Comparison of ENCODE assay signal across 11 mouse cellular contexts in genomic region chr12:31268315-31268714, GRCm38 (mm10). TPM values are rescaled to one million over a fixed set of nuclear protein-coding genes. Genes with fewer than 3 reads are reported as not detected.
DNase-seq lines count a peak whose midpoint lies in the region; ATAC-seq lines count a peak whose summit lies in the region.
"Had no signal": no experiment of that assay in that cellular context is flagged by ENCODE, and none has a peak within 500 bp of the region (broad histone marks: within the 10 kb centered on the region; RNA-seq: fewer than 3 reads in every experiment).

No protein-coding gene starts in this region.

- H3K9me3 ChIP-seq in hindbrain, embryonic 13.5 days: no peaks in the 10 kb centered on the region
- no peaks in the 10 kb centered on the region for H3K9me3 ChIP-seq in hindbrain, embryonic 12.5 days (replicated peaks)
- H3K9me3 ChIP-seq in midbrain, embryonic 11.5 days (ENCODE audit: control insufficient read depth, low read length): no peaks in the 10 kb centered on the region
- no peaks in the 10 kb centered on the region for H3K9me3 ChIP-seq in midbrain, embryonic 14.5 days (ENCODE audit: control insufficient read depth, low read length)
- no peaks in the 10 kb centered on the region for H3K9me3 ChIP-seq in intestine, embryonic 14.5 days (ENCODE audit: control insufficient read depth, low read length)
- H3K9me3 ChIP-seq in stomach, embryonic 15.5 days: no peaks in the 10 kb centered on the region
- H3K9me3 ChIP-seq: liver, embryonic 12.5 days had no signal

- H3K27me3 ChIP-seq in hindbrain, embryonic 13.5 days: peaks cover 56% of the 10 kb centered on the region
- H3K27me3 ChIP-seq in hindbrain, embryonic 12.5 days: peaks cover 43% of the 10 kb centered on the region
- H3K27me3 ChIP-seq in midbrain, embryonic 11.5 days (ENCODE audit: control insufficient read depth, insufficient read depth, low read length): peaks cover 40% of the 10 kb centered on the region
- peaks cover 40% of the 10 kb centered on the region for H3K27me3 ChIP-seq in midbrain, embryonic 14.5 days (ENCODE audit: control insufficient read depth, insufficient read depth, low read length)
- H3K27me3 ChIP-seq in intestine, embryonic 14.5 days (replicated peaks; ENCODE audit: control insufficient read depth, insufficient read depth, low read length): no peaks in the 10 kb centered on the region
- H3K27me3 ChIP-seq in stomach, embryonic 15.5 days (replicated peaks): no peaks in the 10 kb centered on the region

- WGBS in hindbrain, embryonic 13.5 days: 76% methylated on average over 3 of the region's 3 CpGs
- 74% methylated on average over 3 of the region's 3 CpGs for WGBS in hindbrain, embryonic 12.5 days
- 77% methylated on average over 3 of the region's 3 CpGs for WGBS in midbrain, embryonic 11.5 days
- WGBS in midbrain, embryonic 14.5 days: 81% methylated on average over 3 of the region's 3 CpGs
- 68% methylated on average over 3 of the region's 3 CpGs for WGBS in intestine, embryonic 14.5 days
- WGBS in stomach, embryonic 15.5 days: 63% methylated on average over 3 of the region's 3 CpGs

- H3K9ac ChIP-seq in hindbrain, embryonic 13.5 days: no peak overlapping the region
- H3K9ac ChIP-seq in hindbrain, embryonic 12.5 days: no peak overlapping the region
- no peak overlapping the region for H3K9ac ChIP-seq in midbrain, embryonic 11.5 days (ENCODE audit: low read length)
- no peak overlapping the region for H3K9ac ChIP-seq in midbrain, embryonic 14.5 days (replicated peaks; ENCODE audit: low read length)
- H3K9ac ChIP-seq in intestine, embryonic 14.5 days (ENCODE audit: low read length): peak overlapping the region; percentile 6
- H3K9ac ChIP-seq in stomach, embryonic 15.5 days: no peak overlapping the region
- H3K9ac ChIP-seq: liver, embryonic 12.5 days had no signal

- H3K4me2 ChIP-seq in hindbrain, embryonic 13.5 days: 0 out of 2 replicates have a peak overlapping the region, but pooled peaks have one; percentile 17
- no peak overlapping the region for H3K4me2 ChIP-seq in hindbrain, embryonic 12.5 days (replicated peaks)
- H3K4me2 ChIP-seq in midbrain, embryonic 11.5 days: no peak overlapping the region
- H3K4me2 ChIP-seq in midbrain, embryonic 14.5 days (ENCODE audit: low read length): no peak overlapping the region
- peak overlapping the region; percentile 59 for H3K4me2 ChIP-seq in intestine, embryonic 14.5 days (ENCODE audit: low read length)
- H3K4me2 ChIP-seq in stomach, embryonic 15.5 days: peak overlapping the region; percentile 80
- H3K4me2 ChIP-seq: liver, embryonic 12.5 days had no signal

- DNase-seq in midbrain, embryonic 11.5 days (ENCODE audit: low spot score, missing footprints): peak; percentile 60
- no peak for DNase-seq in midbrain, embryonic 14.5 days
- DNase-seq in intestine, embryonic 14.5 days (ENCODE audit: low spot score): no peak
- DNase-seq in thymus, postnatal 36 days: no peak
- DNase-seq: cerebellum, adult 9-10 months; right cerebral cortex, adult 18-20 months had no signal

- H3K4me3 ChIP-seq in hindbrain, embryonic 13.5 days: no peak overlapping the region
- no peak overlapping the region for H3K4me3 ChIP-seq in hindbrain, embryonic 12.5 days
- H3K4me3 ChIP-seq in midbrain, embryonic 11.5 days (ENCODE audit: low read depth, low read length): no peak overlapping the region
- no peak overlapping the region for H3K4me3 ChIP-seq in midbrain, embryonic 14.5 days (replicated peaks; ENCODE audit: low read depth, low read length)
- peak overlapping the region; percentile 84 for H3K4me3 ChIP-seq in intestine, embryonic 14.5 days (ENCODE audit: low read depth, low read length)
- peak overlapping the region; percentile 16; the same call in 1 of the 2 replicates for H3K4me3 ChIP-seq in stomach, embryonic 15.5 days (replicated peaks)
- H3K4me3 ChIP-seq: liver, embryonic 12.5 days had no signal

- H3K36me3 ChIP-seq in hindbrain, embryonic 13.5 days: no peaks in the 10 kb centered on the region
- no peaks in the 10 kb centered on the region for H3K36me3 ChIP-seq in hindbrain, embryonic 12.5 days
- no peaks in the 10 kb centered on the region for H3K36me3 ChIP-seq in midbrain, embryonic 11.5 days (ENCODE audit: control insufficient read depth, insufficient read depth, low read length)
- no peaks in the 10 kb centered on the region for H3K36me3 ChIP-seq in midbrain, embryonic 14.5 days (ENCODE audit: control insufficient read depth, insufficient read depth, low read length)
- H3K36me3 ChIP-seq in intestine, embryonic 14.5 days (ENCODE audit: control insufficient read depth, insufficient read depth, low read length): peaks cover 54% of the 10 kb centered on the region
- peaks cover 9% of the 10 kb centered on the region; the same call in 1 of the 2 replicates for H3K36me3 ChIP-seq in stomach, embryonic 15.5 days
- H3K36me3 ChIP-seq: liver, embryonic 12.5 days had no signal

- no peak for ATAC-seq in hindbrain, embryonic 13.5 days (ENCODE audit: low FRiP score)
- ATAC-seq in hindbrain, embryonic 12.5 days (ENCODE audit: low FRiP score): no peak
- no peak for ATAC-seq in midbrain, embryonic 11.5 days (ENCODE audit: low FRiP score)
- ATAC-seq in midbrain, embryonic 14.5 days (ENCODE audit: low FRiP score, low TSS enrichment): no peak
- ATAC-seq in intestine, embryonic 14.5 days (replicated peaks; ENCODE audit: low FRiP score, low TSS enrichment, low read depth): no peak
- ATAC-seq in stomach, embryonic 15.5 days (ENCODE audit: insufficient read depth, low FRiP score, low read depth): no peak
- ATAC-seq: liver, embryonic 12.5 days had no signal

- no peak overlapping the region for H3K27ac ChIP-seq in hindbrain, embryonic 13.5 days
- no peak overlapping the region for H3K27ac ChIP-seq in hindbrain, embryonic 12.5 days
- no peak overlapping the region for H3K27ac ChIP-seq in midbrain, embryonic 11.5 days (ENCODE audit: low read depth, low read length)
- H3K27ac ChIP-seq in midbrain, embryonic 14.5 days (replicated peaks; ENCODE audit: low read depth, low read length): no peak overlapping the region
- H3K27ac ChIP-seq in intestine, embryonic 14.5 days (ENCODE audit: low read depth): peak overlapping the region; percentile 40; the same call in 1 of the 2 replicates
- H3K27ac ChIP-seq in stomach, embryonic 15.5 days: no peak overlapping the region
- H3K27ac ChIP-seq: liver, embryonic 12.5 days had no signal

- peaks cover 35% of the 10 kb centered on the region for H3K4me1 ChIP-seq in hindbrain, embryonic 13.5 days (replicated peaks)
- H3K4me1 ChIP-seq in hindbrain, embryonic 12.5 days: peaks cover 27% of the 10 kb centered on the region
- H3K4me1 ChIP-seq in midbrain, embryonic 11.5 days (ENCODE audit: control insufficient read depth, insufficient read depth, low read length): peaks cover 19% of the 10 kb centered on the region
- peaks cover 6% of the 10 kb centered on the region; the same call in 1 of the 2 replicates for H3K4me1 ChIP-seq in midbrain, embryonic 14.5 days (ENCODE audit: control insufficient read depth, insufficient read depth, low read length)
- peaks cover 59% of the 10 kb centered on the region for H3K4me1 ChIP-seq in intestine, embryonic 14.5 days (replicated peaks; ENCODE audit: control insufficient read depth, insufficient read depth, low read length)
- H3K4me1 ChIP-seq in stomach, embryonic 15.5 days: peaks cover 36% of the 10 kb centered on the region

RNA-seq across cellular contexts. Expression of gene Lamb1, which starts 3.3 kb away (rescaled TPM):
- 20.7 and 22.9 TPM in 2 replicates for polyA plus RNA-seq in hindbrain, embryonic 13.5 days (2015; fragmentation: Nextera tagmentation; extraction: Ambion mirVana)
- polyA plus RNA-seq in hindbrain, embryonic 12.5 days (2016; fragmentation: Nextera tagmentation; extraction: Ambion mirVana): 33.7 and 41.5 TPM in 2 replicates
- polyA plus RNA-seq in midbrain, embryonic 11.5 days (2014; fragmentation: Nextera tagmentation; extraction: Ambion mirVana): 17.3 and 18.5 TPM in 2 replicates
- 3.9 and 16.7 TPM in 2 replicates for polyA plus RNA-seq in midbrain, embryonic 14.5 days (2014; fragmentation: Nextera tagmentation; extraction: Ambion mirVana)
- polyA plus RNA-seq in intestine, embryonic 14.5 days (2014; fragmentation: Nextera tagmentation; extraction: Ambion mirVana): 96.3 and 102 TPM in 2 replicates
- 83.4 and 94.1 TPM in 2 replicates for polyA plus RNA-seq in stomach, embryonic 15.5 days (2015; fragmentation: Nextera tagmentation; extraction: Ambion mirVana)

RNA-seq across cellular contexts. Expression of gene Gm6993, which starts 27.7 kb away (rescaled TPM):
- polyA plus RNA-seq in hindbrain, embryonic 13.5 days (2015; fragmentation: Nextera tagmentation; extraction: Ambion mirVana): not detected in 2 replicates
- polyA plus RNA-seq in hindbrain, embryonic 12.5 days (2016; fragmentation: Nextera tagmentation; extraction: Ambion mirVana): not detected in 2 replicates
- not detected in 2 replicates for polyA plus RNA-seq in midbrain, embryonic 11.5 days (2014; fragmentation: Nextera tagmentation; extraction: Ambion mirVana)
- polyA plus RNA-seq in midbrain, embryonic 14.5 days (2014; fragmentation: Nextera tagmentation; extraction: Ambion mirVana): not detected in 2 replicates
- polyA plus RNA-seq in intestine, embryonic 14.5 days (2014; fragmentation: Nextera tagmentation; extraction: Ambion mirVana): not detected in 2 replicates
- polyA plus RNA-seq in stomach, embryonic 15.5 days (2015; fragmentation: Nextera tagmentation; extraction: Ambion mirVana): not detected in 2 replicates
- polyA plus RNA-seq: liver, embryonic 12.5 days; neural tube, embryonic 11.5 days had no signal

Comparison
In these comparisons a context has a peak if more than half of its experiments do, and no peak if none do; other contexts are left out.
1. H3K4me2 ChIP-seq: peak in hindbrain, embryonic 13.5 days (single experiment), intestine, embryonic 14.5 days (single experiment) and stomach, embryonic 15.5 days (single experiment); none in hindbrain, embryonic 12.5 days (single experiment), midbrain, embryonic 11.5 days (single experiment) and midbrain, embryonic 14.5 days (single experiment).
2. H3K4me3 ChIP-seq: peak in intestine, embryonic 14.5 days (single experiment) and stomach, embryonic 15.5 days (single experiment); none in hindbrain, embryonic 13.5 days (single experiment), hindbrain, embryonic 12.5 days (single experiment), midbrain, embryonic 11.5 days (single experiment) and midbrain, embryonic 14.5 days (single experiment).